In the genomic region with DNA sequence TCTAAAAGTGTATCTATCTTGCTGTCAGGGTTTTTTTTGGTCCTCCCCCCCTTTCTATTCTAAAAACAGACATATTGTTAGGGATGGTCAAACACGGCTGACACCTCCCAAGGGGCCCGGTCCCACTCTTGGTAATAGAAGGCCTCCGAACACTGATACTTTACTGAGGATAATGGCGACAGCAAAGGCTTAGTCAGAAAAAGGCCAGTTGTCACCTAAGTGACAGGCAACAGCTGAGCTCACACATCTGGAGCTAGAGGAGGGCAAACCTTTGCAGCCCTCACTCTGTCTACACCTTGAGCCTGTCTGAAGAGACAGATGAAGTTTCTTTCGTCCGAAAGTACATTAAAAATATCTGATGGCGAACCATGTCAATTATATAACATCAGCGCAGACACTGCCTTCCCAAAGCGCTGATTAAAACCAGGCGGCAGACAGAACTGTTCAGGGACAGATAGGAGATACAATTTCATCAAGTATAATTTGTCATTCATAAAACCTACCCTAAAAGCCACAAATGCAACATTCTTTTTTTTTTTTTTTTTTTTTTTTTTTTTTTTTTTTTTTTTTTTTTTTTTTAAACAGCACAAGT, we compare ENCODE assay signal across 8 mouse cellular contexts. TPM values are rescaled to one million over a fixed set of nuclear protein-coding genes. Genes with fewer than 3 reads are reported as not detected.
DNase-seq lines count a peak whose midpoint lies in the region; ATAC-seq and TF ChIP-seq lines count a peak whose summit lies in the region.

No protein-coding gene starts in this region.

- ATAC-seq in heart, embryonic 13.5 days (ENCODE audit: extremely low read depth, insufficient number of reproducible peaks, low FRiP score, low TSS enrichment), result no peak
- no peak for ATAC-seq in liver, embryonic 12.5 days
- no peak for ATAC-seq in stomach, postnatal 0 days (ENCODE audit: low FRiP score, low TSS enrichment)

- no peak overlapping the region for H3K27ac ChIP-seq in bone marrow, adult 2 months (ENCODE audit: control insufficient read depth, insufficient read depth, low read depth, low read length, poor library complexity)
- peak overlapping the region; percentile 97 for H3K27ac ChIP-seq in heart, embryonic 13.5 days (replicated peaks)
- H3K27ac ChIP-seq in liver, embryonic 12.5 days, result peak overlapping the region; percentile 48; the same call in 1 of the 2 replicates
- no peak overlapping the region; the same call in 1 of the 2 replicates for H3K27ac ChIP-seq in stomach, postnatal 0 days (replicated peaks)

- 57% methylated on average over 10 of the region's 10 CpGs for WGBS in bone marrow, adult 2 months
- 6% methylated on average over 10 of the region's 10 CpGs for WGBS in heart, embryonic 13.5 days
- 16% methylated on average over 10 of the region's 10 CpGs for WGBS in liver, embryonic 12.5 days (ENCODE audit: insufficient replicate concordance)
- 13% methylated on average over 10 of the region's 10 CpGs for WGBS in stomach, postnatal 0 days

- peaks cover 1% of the 10 kb centered on the region for H3K4me1 ChIP-seq in bone marrow, adult 2 months (ENCODE audit: control insufficient read depth, insufficient read depth, low read length)
- peaks cover 59% of the 10 kb centered on the region for H3K4me1 ChIP-seq in heart, embryonic 13.5 days
- peaks cover 47% of the 10 kb centered on the region for H3K4me1 ChIP-seq in liver, embryonic 12.5 days
- H3K4me1 ChIP-seq in stomach, postnatal 0 days (replicated peaks; ENCODE audit: control insufficient read depth, insufficient read depth), result no peaks in the 10 kb centered on the region

- TF ChIP-seq POLR2A in bone marrow, adult 2 months (IDR thresholded peaks at IDR 0.05; ENCODE audit: borderline replicate concordance, control insufficient read depth, low read depth, low read length), result no peak

- no peak for TF ChIP-seq EP300 in stomach, postnatal 0 days (optimal IDR thresholded peaks at IDR 0.05)

- peak overlapping the region; percentile 92 for H3K4me2 ChIP-seq in heart, embryonic 13.5 days
- H3K4me2 ChIP-seq in liver, embryonic 12.5 days, result peak overlapping the region; percentile 98
- peak overlapping the region; percentile 89 for H3K4me2 ChIP-seq in stomach, postnatal 0 days (replicated peaks; ENCODE audit: low read depth)

- TF ChIP-seq CTCF in bone marrow, adult 2 months (IDR thresholded peaks at IDR 0.05; ENCODE audit: control insufficient read depth, insufficient read depth, low read length), result no peak
- no peak for TF ChIP-seq CTCF in stomach, postnatal 0 days (IDR thresholded peaks at IDR 0.05; ENCODE audit: low read depth)

- DNase-seq in heart, adult 11 months, result peak; percentile 86
- DNase-seq in heart, postnatal 14 days, result no peak
- DNase-seq in stomach, postnatal 0 days (ENCODE audit: low spot score), result no peak
- no peak for DNase-seq in spleen, postnatal 10 days (ENCODE audit: low spot score in 2 of 2)
- no peak for DNase-seq in left cerebral cortex, adult 11 months (ENCODE audit: low spot score)

- H3K27me3 ChIP-seq in heart, embryonic 13.5 days (replicated peaks), result no peaks in the 10 kb centered on the region
- no peaks in the 10 kb centered on the region for H3K27me3 ChIP-seq in liver, embryonic 12.5 days (replicated peaks)
- H3K27me3 ChIP-seq in stomach, postnatal 0 days (ENCODE audit: control insufficient read depth, insufficient read depth, low read length), result no peaks in the 10 kb centered on the region

- H3K4me3 ChIP-seq in bone marrow, adult 2 months (replicated peaks; ENCODE audit: control insufficient read depth, low read depth, low read length), result peak overlapping the region; percentile 55
- peak overlapping the region; percentile 98 for H3K4me3 ChIP-seq in heart, embryonic 13.5 days
- peak overlapping the region; percentile 85 for H3K4me3 ChIP-seq in liver, embryonic 12.5 days
- H3K4me3 ChIP-seq in stomach, postnatal 0 days (ENCODE audit: low read depth, low read length), result peak overlapping the region; percentile 98

- H3K9me3 ChIP-seq in heart, embryonic 13.5 days, result no peaks in the 10 kb centered on the region
- H3K9me3 ChIP-seq in liver, embryonic 12.5 days (replicated peaks), result no peaks in the 10 kb centered on the region
- H3K9me3 ChIP-seq in stomach, postnatal 0 days (ENCODE audit: control insufficient read depth, low read length), result no peaks in the 10 kb centered on the region

- peak overlapping the region; percentile 99 for H3K9ac ChIP-seq in heart, embryonic 13.5 days
- H3K9ac ChIP-seq in liver, embryonic 12.5 days, result peak overlapping the region; percentile 90; the same call in 1 of the 2 replicates
- peak overlapping the region; percentile 9 for H3K9ac ChIP-seq in stomach, postnatal 0 days (ENCODE audit: low read length)

- no peaks in the 10 kb centered on the region for H3K36me3 ChIP-seq in heart, embryonic 13.5 days
- H3K36me3 ChIP-seq in liver, embryonic 12.5 days, result no peaks in the 10 kb centered on the region
- no peaks in the 10 kb centered on the region for H3K36me3 ChIP-seq in stomach, postnatal 0 days (ENCODE audit: control insufficient read depth, insufficient read depth, low read length)

- intact Hi-C loops in heart, postnatal 14 days (cut with DNase I), result loop anchor here (2.0 to 10.0 kb wide), 3 partner anchors 230 to 618 kb away; no protein-coding TSS in a partner anchor

RNA-seq across cellular contexts. Expression of a gene that starts 1.3 kb away (rescaled TPM):
- total RNA-seq in heart, postnatal 14 days (2021), result 10 to 100 TPM; 16.7 to 19.9 TPM
- 2.1 and 4.0 TPM in 2 replicates for polyA plus RNA-seq in bone marrow, adult 2 months (2011; ENCODE audit: insufficient read depth, insufficient read length, low replicate concordance, missing spikeins)
- 30.3 and 30.5 TPM in 2 replicates for polyA plus RNA-seq in heart, embryonic 13.5 days (2015; fragmentation: Nextera tagmentation; extraction: Ambion mirVana)
- polyA plus RNA-seq in liver, embryonic 12.5 days (2016; fragmentation: Nextera tagmentation; extraction: Ambion mirVana), result 7.8 and 8.9 TPM in 2 replicates
- polyA plus RNA-seq in stomach, postnatal 0 days (2015; fragmentation: Nextera tagmentation; extraction: Ambion mirVana), result 6.5 and 8.1 TPM in 2 replicates

Comparison
In these comparisons a context has a peak if more than half of its experiments do, and no peak if none do; other contexts are left out.
1. H3K27ac ChIP-seq: peak in heart, embryonic 13.5 days (single experiment) and liver, embryonic 12.5 days (single experiment); none in bone marrow, adult 2 months (single experiment) and stomach, postnatal 0 days (single experiment).
2. H3K9ac ChIP-seq: peak in every context shown above with its lines; median percentile 99 in heart, embryonic 13.5 days; 90 in liver, embryonic 12.5 days; 9 in stomach, postnatal 0 days.
3. Peak in every context shown above with its lines, with median percentiles within 50 percentile points of each other: H3K4me3 ChIP-seq and H3K4me2 ChIP-seq.